Mouse (Mus musculus) midbrain, postnatal 0 days (tissue): Measurements from ENCODE around the gene Adamtsl1. TPM values are rescaled to one million over a fixed set of nuclear protein-coding genes. Genes with fewer than 3 reads are reported as not detected.

Source experiments
- ATAC-seq: fragments of 200-750 bp; cut with Nextera tagmentation; 2 replicates; pipeline ENCODE4 v1.8.0; 2017; ENCODE audit warnings: moderate number of reproducible peaks, mild to moderate bottlenecking, moderate TSS enrichment, moderate library complexity; ENCODE audit not compliant: low FRiP score
- DNase-seq: peaks from one replicate; pipeline ENCODE4 v3.0.0-alpha.2; 2015; ENCODE audit warnings: low spot score
- H3K27ac ChIP-seq: fragments of 300-500 bp; sonication (generic); 2 replicates; pipeline ENCODE4 v1.5.1; 2014; ENCODE audit warnings: low read depth, mild to moderate bottlenecking, low read length, mixed read lengths
- H3K27me3 ChIP-seq: fragments of 300-500 bp; sonication (generic); 2 replicates; pipeline ENCODE4 v1.6.1; 2014; ENCODE audit warnings: low read length, control low read depth, mixed read lengths; ENCODE audit not compliant: insufficient read depth
- H3K36me3 ChIP-seq: fragments of 300-500 bp; sonication (generic); 2 replicates; pipeline ENCODE4 v1.6.1; 2014; ENCODE audit warnings: low read length, control low read depth, mixed read lengths; ENCODE audit not compliant: insufficient read depth
- H3K4me1 ChIP-seq: fragments of 300-500 bp; sonication (generic); 2 replicates; pipeline ENCODE4 v1.6.1; 2014; ENCODE audit warnings: mild to moderate bottlenecking, control low read depth, antibody characterized with exemption, low read length, mixed read lengths; ENCODE audit not compliant: insufficient read depth
- H3K4me2 ChIP-seq: fragments of 300-500 bp; sonication (generic); 2 replicates; pipeline ENCODE4 v1.6.1; 2014; ENCODE audit warnings: low read depth, mild to moderate bottlenecking, low read length, mixed read lengths; ENCODE audit not compliant: poor library complexity, severe bottlenecking
- H3K4me3 ChIP-seq: fragments of 300-500 bp; sonication (generic); 2 replicates; pipeline ENCODE4 v1.5.1; 2014; ENCODE audit warnings: low read depth, mild to moderate bottlenecking, low read length, moderate library complexity
- H3K9ac ChIP-seq: fragments of 300-500 bp; sonication (generic); replicated peaks from 2 replicates; pipeline ENCODE4 v1.6.1; 2014; ENCODE audit warnings: mild to moderate bottlenecking, low read length, moderate library complexity, mixed read lengths; ENCODE audit not compliant: poor library complexity, severe bottlenecking
- H3K9me3 ChIP-seq: fragments of 300-500 bp; sonication (generic); 2 replicates; pipeline ENCODE4 v1.6.1; 2016; ENCODE audit warnings: low read length, control low read depth
- CTCF ChIP-seq: IDR thresholded peaks from 2 replicates; pipeline ENCODE4 v1.5.1; 2016; ENCODE audit warnings: antibody characterized with exemption, mild to moderate bottlenecking
- WGBS: fragments of 180-500 bp; shearing (Covaris S2); extraction: QIAGEN DNeasy Blood & Tissue Kit; methylation state at CpG from one replicate; pipeline ENCODE4 v1.1.7; 2014; 5-methylcytosine and 5-hydroxymethylcytosine counted together
- polyA plus RNA-seq: library from polyadenylated mRNA; unstranded; fragments of >200 nt; fragmentation: Nextera tagmentation; extraction: Ambion mirVana; gene quantifications from 2 replicates; pipeline ENCODE4 v1.2.1, GENCODE M21; 2015
- total RNA-seq: library from RNA; depleted of rRNA; stranded (reverse); fragments of >200 nt; gene quantifications from 2 replicates; pipeline ENCODE4 v1.2.3, GENCODE M21; 2014

Adamtsl1 gene
- total and polyA plus RNA-seq, 2 experiments from 2014 or later = 4.9 to 7.3 TPM

DNA sequence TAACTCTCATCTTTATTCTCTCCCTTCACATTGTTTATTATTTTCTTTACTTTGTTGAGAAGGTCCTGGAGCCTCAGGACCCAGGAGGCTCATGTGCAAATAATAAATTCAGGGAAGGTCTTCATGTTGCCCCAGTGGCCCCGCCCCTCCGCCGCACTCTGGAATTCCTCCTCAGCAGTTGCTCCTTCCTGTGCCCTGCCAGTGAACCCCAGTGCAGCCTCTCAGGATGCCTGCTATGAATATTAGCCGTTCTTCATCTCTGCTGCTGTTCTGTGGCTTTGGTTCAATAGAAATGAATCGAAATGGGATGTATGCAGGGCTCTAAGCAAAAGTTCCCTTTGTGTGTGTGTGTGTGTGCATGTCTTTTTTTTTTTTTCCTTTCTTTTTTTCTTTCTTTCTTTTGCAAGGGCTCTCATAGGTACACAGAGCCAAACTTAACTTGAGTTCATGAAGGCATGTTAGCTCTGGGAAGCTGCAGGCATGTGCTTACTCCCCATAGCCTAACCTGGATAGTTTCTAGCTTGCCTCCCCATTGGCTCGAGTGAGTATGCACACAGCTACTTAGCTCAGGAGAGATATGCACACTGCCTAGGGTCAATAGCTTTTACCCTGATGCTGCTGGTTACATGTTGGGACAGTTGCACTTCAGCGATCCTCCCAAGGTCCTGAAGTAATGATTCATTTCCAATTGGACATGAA is 892.7 kb downstream of the Adamtsl1 start:
- H3K9ac ChIP-seq = no peak overlapping the region
- 70% methylated on average over 7 of the region's 7 CpGs for WGBS
- H3K27me3 ChIP-seq = no peaks in the 10 kb centered on the region
- H3K4me1 ChIP-seq = no peaks in the 10 kb centered on the region
- H3K27ac ChIP-seq = no peak overlapping the region
- H3K4me3 ChIP-seq = no peak overlapping the region
- H3K36me3 ChIP-seq = no peaks in the 10 kb centered on the region
- no peaks in the 10 kb centered on the region for H3K9me3 ChIP-seq
- no peak overlapping the region for H3K4me2 ChIP-seq
- ATAC-seq (no peak), DNase-seq (no peak)
- TF ChIP-seq CTCF = no peak

DNA sequence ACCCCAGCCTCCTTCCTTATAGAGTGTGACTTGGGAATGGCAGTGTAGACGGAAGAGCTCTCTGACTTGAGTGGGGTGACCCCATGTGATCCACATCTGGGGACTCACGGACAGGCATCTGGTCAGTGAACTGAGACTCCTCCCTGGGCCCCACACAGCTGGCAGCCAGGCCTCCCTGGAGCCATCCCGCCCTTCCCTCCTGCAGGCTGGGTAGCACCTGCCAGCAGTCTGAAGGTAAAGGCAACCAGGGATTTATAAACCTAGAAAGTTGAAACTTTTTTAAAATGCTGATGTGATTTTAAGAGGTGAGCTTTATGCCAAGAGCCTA is 893.2 kb downstream of the Adamtsl1 start:
- no peaks in the 10 kb centered on the region for H3K27me3 ChIP-seq
- no peak for TF ChIP-seq CTCF
- no peak overlapping the region for H3K4me3 ChIP-seq
- H3K9ac ChIP-seq = no peak overlapping the region
- no peak overlapping the region for H3K27ac ChIP-seq
- no peak overlapping the region for H3K4me2 ChIP-seq
- no peak for DNase-seq
- no peaks in the 10 kb centered on the region for H3K4me1 ChIP-seq
- no peak for ATAC-seq
- no peaks in the 10 kb centered on the region for H3K36me3 ChIP-seq
- H3K9me3 ChIP-seq = no peaks in the 10 kb centered on the region
- WGBS = 70% methylated on average over 3 of the region's 3 CpGs

DNA sequence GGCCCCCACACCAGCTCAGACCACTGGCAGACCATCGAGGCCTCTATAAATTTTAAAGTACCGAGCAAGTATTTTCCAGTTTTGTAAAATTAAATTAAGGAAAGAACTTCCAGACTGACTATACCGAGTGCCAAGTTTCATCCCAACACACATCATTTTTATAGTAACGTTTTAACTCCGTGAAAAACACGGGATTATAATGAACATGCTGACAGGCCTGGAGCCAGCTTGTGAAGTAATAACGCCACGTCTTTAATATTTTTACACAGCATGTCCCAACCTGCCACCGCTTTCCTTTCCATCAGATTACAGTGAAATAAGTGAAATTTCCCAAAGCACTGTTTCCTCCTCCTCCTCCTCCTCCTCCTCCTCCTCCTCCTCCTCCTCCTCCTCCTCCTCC is 894.4 kb downstream of the Adamtsl1 start:
- TF ChIP-seq CTCF = no peak
- H3K9me3 ChIP-seq = no peaks in the 10 kb centered on the region
- H3K36me3 ChIP-seq = no peaks in the 10 kb centered on the region
- no peak for ATAC-seq
- 82% methylated on average over 9 of the region's 9 CpGs for WGBS
- H3K4me3 ChIP-seq = no peak overlapping the region
- H3K27me3 ChIP-seq = no peaks in the 10 kb centered on the region
- H3K4me2 ChIP-seq = no peak overlapping the region
- no peak for DNase-seq
- H3K9ac ChIP-seq = no peak overlapping the region
- no peaks in the 10 kb centered on the region for H3K4me1 ChIP-seq
- no peak overlapping the region for H3K27ac ChIP-seq

DNA sequence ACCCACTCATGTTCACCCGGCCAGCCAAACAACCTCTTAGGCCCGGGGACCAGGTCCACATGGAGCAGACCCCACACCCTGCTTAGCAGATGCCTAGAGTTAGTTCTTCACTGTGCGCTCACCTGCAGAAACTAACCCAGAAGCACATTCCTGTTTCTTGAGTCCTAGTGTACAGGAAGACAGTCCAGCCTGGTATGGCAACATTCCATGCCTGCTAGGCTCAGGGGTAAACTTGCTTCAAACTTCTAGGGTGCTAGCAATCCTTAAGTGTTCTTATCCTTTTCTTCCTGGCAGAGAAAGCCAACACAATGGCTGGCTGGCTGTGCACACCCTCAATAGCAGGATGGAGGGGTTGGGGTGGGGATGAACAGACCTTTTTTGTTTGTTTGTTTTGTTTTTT is 897.0 kb downstream of the Adamtsl1 start:
- no peak overlapping the region for H3K9ac ChIP-seq
- H3K36me3 ChIP-seq = no peaks in the 10 kb centered on the region
- ATAC-seq (no peak), DNase-seq (no peak)
- no peaks in the 10 kb centered on the region for H3K27me3 ChIP-seq
- H3K4me3 ChIP-seq = no peak overlapping the region
- H3K4me1 ChIP-seq = no peaks in the 10 kb centered on the region
- TF ChIP-seq CTCF = no peak
- no peak overlapping the region for H3K4me2 ChIP-seq
- H3K9me3 ChIP-seq = no peaks in the 10 kb centered on the region
- 90% methylated on average over 3 of the region's 3 CpGs for WGBS
- H3K27ac ChIP-seq = no peak overlapping the region

DNA sequence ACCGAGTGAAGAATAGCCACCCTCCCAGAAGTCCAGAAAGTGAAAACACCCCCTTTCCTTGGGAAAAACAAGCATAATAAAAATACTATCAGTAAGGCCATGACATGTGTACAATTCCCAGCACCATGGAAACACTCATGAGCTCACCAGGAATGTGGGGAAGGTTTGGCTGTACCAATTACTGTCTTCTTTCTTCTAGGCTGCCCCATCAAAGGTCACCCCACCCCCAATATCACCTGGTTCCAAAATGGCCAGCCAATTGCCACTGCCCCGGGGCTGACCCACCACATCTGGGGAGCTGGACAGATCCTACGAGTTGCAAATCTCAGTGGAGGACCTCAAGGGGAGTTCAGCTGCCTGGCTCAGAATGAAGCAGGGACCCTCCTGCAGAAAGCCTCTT is 899.4 kb downstream of the Adamtsl1 start:
- Histone ChIP-seq H3K27me3 (no peaks in the 10 kb centered on the region), H3K27ac (no peak overlapping the region), H3K4me1 (no peaks in the 10 kb centered on the region), H3K9me3 (no peaks in the 10 kb centered on the region), H3K9ac (no peak overlapping the region), H3K36me3 (no peaks in the 10 kb centered on the region), H3K4me3 (no peak overlapping the region), H3K4me2 (no peak overlapping the region)
- DNase-seq (no peak), ATAC-seq (no peak)
- 49% methylated on average over 3 of the region's 3 CpGs for WGBS
- TF ChIP-seq CTCF = no peak

DNA sequence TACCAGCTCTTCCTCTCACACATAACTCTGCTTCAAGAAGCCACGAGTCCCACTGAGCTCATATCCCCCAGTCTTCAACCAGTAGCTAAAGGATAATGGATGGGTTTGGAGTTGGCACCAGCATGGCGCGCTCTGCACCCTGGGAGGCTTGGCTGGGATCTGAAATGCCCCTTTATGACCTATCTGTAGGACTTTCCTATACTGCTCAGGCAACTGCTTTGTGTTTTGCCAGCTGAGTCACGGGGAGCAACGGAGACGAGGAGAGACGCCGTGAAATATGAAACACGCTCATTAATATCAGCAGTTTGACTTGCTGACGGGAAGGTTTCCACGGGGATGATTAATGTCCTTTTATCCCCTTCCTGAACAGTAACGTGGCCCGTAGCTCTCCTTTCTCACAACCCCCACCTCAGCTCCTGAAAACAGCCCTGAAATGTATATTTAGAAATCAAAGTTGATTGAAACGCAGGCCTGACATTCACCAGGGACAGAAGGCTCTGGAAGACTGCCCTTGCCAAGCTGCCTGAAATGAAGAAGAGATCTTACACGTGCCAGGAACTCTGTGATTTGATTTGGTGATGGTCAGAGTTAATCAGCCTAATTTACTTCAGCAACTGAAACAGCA is 902.5 kb downstream of the Adamtsl1 start:
- no peak for TF ChIP-seq CTCF
- 59% methylated on average over 15 of the region's 15 CpGs for WGBS
- no peak for ATAC-seq
- Histone ChIP-seq H3K9ac (no peak overlapping the region), H3K36me3 (no peaks in the 10 kb centered on the region), H3K27ac (no peak overlapping the region), H3K27me3 (no peaks in the 10 kb centered on the region), H3K4me2 (no peak overlapping the region), H3K9me3 (no peaks in the 10 kb centered on the region), H3K4me1 (no peaks in the 10 kb centered on the region), H3K4me3 (no peak overlapping the region)
- DNase-seq = peak; percentile 40
